Mouse (Mus musculus): Measurements from ENCODE around the gene Ubash3a.

GRCm38 (mm10) chr17:31264372-31264771 is 56.7 kb downstream of the Ubash3a start:
- no peak for TF ChIP-seq CHD2 (IDR thresholded peaks at IDR 0.05; ENCODE audit: low read depth, low read length)
- no peak for TF ChIP-seq ZC3H11A (IDR thresholded peaks at IDR 0.05; ENCODE audit: borderline replicate concordance, low read depth, low read length)
- TF ChIP-seq ZNF384 (IDR thresholded peaks at IDR 0.05; ENCODE audit: low read depth, low read length) = no peak

All from ES-E14 (cell line).